Mouse (Mus musculus) lung, postnatal 25 days (tissue): ENCODE results near the gene Fads2.

Experiments
- DNase-seq: peaks from one replicate; pipeline ENCODE4 v3.0.0; 2022; ENCODE audit warnings: low spot score

Fads2 gene

DNA sequence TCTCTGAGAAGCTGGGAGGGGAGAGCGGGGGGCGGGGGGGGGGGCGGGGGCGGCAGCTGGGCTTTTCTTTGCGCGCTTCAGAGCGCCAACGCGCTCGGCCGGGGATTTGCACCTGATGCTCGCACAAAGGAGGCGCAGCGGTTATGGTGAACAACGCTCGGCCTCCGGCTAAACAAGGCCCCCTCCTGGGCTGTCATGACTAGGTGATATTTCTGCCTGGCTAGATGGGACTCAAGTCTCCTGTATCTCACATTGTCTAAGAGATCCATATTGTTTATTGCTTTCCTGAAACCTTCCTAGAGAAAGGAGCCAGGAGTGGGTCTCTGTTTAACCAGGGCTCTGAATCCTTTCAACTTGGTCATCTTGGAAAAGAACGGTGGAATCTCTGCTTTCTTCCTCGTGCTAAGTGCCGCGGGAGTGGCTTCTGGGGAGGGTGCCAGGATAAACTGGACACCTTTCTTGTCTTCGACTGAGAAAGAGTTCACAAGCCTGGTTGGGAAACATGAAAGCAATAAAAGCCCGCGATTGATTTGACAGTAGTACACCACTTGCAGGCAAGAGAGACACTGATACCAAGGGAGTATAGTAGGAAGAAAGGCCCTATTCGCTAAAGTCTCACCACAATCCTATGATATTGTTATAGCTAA lies 631 bp upstream of the Fads2 start:
- no peak for DNase-seq

DNA sequence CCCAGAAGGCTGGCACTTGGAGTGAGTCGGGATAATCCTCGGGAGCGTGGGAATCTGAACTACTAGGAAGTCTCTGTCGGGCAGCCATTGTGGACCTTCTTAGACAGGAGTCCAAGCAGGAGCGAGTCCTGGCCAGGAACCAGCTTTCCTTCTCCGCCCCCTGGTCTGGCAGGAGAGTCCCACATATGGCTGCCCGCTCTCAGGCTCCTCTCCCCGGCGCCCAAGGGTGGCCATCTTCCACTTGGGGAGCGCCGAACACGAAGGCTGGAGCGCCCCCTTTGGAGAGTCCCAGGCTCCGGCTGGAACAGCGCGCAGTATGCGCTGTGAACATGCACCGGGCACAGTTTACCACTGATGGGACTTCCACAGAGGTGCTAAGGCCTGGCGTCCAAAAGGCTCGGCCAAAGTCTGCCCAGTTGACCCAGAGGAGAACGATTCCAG lies 895 bp downstream of the Fads2 start:
- peak; percentile 83 for DNase-seq

DNA sequence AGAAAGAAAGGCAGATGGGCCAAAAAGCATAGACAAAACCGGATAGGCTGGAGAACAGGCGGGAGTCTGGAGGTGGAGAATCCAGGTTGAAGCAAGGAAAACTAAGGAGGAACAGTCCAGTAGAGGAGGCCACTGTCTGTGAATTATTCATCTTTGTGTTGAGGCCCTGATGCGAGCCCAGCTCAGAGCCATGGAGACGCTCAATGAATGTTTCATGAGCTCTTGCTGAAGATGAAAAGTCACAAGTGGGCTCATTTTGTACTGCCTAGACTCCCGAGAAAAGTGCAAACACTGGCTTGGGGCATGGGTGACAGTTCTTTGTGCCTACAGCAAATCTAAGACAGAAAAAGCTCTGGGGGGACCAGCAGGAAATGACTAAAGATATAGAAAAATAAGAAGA lies 3.7 kb downstream of the Fads2 start:
- DNase-seq = no peak

DNA sequence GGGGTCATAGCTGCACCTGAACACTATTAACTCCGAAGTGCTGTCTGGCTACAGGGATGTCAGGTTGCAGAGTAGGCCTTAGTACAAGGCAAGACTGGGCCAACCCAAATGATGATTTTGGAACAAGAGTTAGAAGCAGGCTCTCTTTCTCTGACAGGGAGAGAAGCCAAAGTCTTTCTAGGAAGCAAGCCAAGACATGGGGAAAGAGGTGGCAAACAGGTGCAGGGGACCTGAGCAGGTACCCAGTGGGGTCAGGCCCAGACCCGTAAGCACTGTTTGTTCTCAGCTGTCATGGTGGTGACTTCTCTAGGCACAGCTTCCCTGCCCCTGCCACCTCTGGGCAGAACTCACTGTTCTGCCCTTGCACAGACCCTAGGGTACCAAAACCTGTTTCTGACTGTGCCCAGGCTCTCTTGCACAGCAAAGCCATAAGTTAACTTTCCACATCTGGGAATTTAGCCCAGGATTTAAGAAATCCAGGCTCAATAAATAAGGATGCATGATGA lies 5.1 kb downstream of the Fads2 start:
- no peak for DNase-seq

DNA sequence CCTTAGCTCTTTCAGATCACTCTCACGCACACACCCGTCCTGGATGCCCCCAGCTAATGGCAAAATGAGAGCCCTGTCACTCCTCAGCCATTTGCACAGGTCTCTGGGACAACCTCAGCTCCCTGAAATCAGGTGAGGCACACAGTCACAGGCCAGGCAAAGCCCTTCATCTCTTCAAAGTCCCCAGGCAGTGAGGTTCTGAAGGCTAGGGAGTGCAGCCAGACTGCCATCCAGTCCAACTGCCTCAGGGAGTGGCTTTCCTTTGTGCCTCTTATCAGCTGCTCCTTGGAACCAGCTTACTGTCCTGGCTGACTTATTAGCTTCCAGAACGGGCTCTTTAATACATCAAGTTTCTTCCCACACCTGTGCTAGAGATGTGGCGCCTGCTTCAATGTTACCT lies 6.9 kb downstream of the Fads2 start:
- no peak for DNase-seq

DNA sequence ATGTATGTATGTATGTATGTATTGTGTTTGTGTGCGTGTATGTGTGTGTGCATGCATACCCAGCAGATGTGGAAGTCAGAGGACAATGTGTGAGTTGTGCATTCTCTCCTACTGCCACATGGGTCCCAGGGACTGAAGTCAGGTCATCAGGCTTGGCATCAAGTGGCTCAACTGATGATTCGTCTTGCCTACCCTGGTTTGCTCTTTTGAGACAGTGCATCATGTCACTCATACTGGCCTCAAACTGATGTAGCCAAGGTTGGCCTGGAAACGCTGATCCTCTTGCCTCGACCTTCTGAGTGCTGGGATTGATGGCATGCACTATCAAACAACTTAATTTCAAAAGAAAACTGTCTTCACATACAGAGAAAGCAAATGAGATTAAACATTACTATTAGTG lies 7.7 kb downstream of the Fads2 start:
- DNase-seq = no peak

DNA sequence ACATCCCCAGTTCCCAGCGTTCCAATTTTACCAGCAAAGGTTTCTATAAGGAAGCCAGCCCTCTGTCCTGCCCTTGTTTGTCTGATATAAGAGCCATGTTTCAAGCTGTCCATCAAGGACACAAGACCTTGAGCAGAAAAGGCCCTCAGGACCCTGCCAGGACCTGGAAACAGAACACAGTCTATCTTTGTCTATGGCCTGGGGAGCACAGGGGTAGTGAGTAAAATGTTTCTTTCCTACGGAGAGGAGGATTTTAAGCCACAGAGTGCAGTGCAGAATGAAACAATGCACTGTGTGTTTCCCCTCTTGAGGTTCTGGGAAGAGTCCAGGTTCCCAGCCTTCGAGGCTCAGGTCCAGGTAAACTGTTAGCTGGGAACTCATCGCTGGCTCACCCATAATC lies 14.6 kb downstream of the Fads2 start:
- DNase-seq = no peak

DNA sequence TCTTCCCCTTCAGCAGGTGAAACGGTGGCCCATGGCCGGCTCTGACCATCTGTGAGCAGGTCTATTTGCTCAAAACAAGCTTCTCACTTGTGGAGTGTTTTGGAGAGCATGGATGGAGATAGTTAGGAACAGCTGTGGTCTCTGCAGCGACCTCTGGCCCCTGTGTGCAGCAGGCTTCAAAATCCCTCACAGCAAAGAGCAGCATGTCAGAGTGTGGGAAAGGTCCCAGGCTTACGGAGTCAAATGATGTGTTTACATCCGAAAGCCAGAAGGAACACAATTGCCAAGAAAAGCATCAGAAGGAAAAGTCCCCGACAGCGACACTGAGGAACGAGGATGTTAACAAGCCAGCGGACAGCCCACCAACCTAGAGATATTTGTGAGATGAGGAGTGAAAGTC lies 16.1 kb downstream of the Fads2 start:
- no peak for DNase-seq

DNA sequence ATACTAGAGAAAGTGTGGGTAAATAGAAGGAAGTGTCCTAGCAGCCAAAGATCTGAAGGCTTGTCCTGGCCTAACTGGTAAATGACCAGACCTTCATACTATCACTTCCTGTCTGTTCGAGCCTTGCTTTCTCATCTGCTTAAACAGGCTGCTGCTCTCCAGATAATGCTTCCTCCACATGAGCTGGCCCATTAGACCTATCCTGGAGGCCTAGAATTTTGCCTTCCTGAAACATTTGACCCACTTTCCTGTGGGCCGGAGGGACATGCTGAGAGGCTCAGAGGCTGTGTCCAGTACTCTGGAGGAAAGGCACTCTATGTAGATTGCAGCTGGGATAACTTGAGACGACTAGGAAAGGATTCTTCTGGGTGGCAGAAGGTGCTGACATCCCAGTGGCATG lies 19.4 kb downstream of the Fads2 start:
- no peak for DNase-seq

DNA sequence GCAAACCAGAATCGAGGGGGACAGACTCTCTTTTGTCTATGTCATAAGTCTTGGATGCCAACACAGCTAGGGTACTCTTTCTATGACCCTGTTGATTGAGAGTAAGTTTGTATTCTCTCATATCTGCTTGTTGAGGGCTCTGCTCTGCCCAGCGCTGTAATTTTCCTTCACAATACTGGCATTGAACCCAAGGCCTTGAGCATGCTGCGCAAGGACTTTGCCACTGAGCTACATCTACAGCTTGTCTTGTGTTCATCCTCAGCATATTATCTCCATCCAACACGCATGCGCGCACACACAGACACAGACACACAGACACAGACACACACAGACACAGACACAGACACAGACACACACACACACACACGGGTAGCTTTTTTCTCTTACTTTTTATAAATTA lies 21.2 kb downstream of the Fads2 start:
- DNase-seq = no peak

DNA sequence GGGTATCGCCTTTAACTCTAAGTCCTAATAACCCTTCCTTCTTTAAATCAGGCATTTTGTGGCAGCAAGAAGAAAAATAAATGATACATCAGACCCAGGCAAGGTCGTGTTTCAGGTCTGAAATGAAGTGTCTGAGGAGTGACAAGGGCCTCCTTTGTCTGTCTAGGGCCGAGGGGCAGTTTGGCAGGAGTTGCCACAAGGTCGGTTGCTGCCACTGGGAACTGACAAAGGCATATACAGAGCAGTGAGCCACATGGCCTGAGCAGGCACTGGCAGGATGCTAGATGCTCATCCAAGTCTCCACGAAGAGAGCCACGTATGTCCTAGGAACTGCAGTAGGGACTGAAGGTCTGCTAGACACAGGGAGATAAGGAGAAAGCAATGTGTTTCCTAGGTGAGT lies 23.2 kb downstream of the Fads2 start:
- DNase-seq = no peak

DNA sequence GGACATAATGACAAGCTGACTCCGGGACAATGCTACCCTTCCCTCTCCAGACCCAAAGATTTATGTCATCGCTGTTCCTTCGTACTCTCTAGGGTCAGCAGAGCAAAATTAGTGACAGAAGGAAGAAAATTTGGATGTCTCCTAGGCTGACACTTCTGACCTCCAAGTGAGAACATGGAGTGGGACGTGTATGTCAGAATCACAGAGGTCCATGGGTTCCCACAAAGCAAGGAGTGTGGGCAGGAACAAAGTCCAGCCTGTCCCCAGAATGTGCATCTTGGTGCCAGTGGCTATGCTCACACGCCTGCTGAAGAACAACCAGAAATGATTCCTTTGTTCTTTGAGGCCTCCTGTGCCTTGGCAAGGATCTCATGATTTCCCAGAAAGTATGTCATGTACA lies 28.4 kb downstream of the Fads2 start:
- no peak for DNase-seq

DNA sequence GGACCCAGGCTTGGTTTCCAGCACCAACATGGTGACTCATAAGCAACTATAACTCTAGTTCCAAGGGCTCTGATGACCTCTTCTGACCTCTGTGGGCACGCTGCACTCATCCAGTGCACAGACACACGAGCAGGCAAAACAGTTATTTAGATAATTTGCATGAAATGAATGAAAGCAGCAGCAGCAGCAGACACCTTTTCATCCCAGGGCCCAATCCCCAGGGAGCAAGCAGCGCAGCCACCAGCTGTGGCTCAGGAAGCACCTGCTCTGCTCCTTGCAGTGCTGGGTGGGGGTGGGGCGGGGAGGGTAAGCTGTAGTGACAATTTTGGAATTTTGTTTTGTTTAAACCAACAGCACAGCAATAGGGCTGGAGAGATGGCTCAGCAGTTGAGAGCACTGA lies 29.7 kb downstream of the Fads2 start:
- DNase-seq = no peak

DNA sequence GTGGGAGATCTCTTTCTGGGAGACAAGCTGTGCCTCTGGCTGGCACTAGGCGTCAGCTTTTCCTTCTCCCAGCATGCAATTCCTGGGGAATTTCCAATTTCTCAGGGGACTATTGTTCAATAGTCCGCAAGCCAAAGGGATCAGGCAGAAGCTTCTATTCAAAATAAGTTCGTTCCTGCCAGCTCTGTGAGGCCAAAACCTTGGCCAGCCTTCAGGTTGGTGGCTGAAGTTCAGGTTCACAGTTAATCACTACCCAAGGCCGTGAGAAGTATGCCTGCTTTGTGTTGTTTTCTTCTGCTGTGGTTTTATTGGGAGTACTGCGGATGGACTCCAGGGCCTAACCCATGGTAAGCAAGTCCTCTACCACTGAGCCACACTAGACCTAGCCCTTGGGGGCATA lies 30.4 kb downstream of the Fads2 start:
- DNase-seq = no peak

DNA sequence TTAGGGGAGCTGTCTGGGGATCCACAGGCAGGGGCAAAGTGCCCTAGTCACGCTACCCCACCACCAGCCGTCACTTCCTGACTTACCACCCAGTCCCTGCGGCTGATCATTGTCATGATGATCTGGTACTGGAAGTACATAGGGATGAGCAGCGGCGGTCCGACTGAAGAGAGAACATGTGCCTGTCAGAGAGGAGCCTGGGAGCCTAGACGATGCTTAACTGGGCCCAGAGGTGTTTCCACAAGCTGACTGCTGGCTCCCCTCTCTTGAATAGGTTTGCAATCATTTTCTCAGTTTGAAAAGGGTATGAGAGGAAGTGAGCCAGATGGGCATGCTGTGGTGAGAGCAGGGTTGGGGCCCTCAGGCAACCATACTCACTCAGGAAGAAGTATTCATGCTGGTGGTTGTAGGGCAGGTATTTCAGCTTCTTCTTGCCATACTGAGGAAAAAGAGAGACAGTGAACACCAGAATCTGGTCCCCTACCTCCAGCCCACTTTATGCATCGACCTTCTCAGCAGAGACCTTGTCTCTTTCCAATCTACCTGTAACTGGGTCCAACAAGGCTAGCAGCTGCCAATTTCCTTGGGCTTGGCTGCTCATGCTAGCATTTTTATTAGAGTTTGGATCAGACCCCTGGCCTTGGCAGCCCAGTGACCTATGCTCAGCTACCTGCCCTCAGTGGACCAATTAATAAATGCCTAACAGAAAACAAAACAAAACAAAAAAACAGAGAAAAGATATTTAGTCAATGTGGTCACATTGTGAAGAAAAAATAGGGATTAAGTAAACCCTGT lies 31.2 kb downstream of the Fads2 start:
- DNase-seq = no peak

DNA sequence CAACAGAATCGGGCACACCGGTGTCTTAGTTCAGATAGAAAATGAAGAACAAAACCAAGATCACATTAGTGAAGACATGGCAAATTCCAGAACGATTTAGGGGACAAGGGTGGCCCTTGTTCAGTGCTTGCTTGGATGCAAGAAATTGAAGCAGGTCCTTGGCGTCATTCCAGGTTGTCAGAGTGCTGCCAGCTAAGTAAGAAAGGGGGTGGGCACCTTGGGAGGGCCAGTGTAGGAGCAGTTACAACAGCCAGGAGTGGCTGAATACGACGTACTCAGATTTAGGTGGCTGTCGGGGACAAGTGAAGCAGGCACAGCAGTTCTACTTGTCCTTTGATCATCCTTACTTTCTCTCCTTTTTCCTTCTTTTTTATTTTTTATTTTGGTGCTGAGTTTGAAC lies 33.8 kb downstream of the Fads2 start:
- no peak for DNase-seq

DNA sequence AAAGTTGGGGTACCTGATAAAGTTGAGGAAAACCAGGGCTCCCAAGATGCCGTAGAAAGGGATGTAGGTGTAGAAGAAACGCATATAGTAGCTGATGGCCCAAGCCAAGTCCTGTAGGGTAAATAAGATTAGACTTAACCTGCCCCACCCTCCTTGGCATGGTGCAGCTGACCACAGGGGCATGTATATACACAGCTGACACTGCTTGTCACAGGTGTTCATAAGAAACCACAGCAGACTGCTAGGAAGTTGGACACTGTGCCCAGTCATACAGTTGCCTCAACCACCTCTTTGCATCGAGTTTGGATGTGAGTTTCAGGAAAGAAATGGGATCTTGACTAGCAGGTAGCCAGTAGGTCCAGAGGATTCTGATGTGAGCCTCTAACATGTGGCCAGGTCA lies 35.0 kb downstream of the Fads2 start:
- no peak for DNase-seq

DNA sequence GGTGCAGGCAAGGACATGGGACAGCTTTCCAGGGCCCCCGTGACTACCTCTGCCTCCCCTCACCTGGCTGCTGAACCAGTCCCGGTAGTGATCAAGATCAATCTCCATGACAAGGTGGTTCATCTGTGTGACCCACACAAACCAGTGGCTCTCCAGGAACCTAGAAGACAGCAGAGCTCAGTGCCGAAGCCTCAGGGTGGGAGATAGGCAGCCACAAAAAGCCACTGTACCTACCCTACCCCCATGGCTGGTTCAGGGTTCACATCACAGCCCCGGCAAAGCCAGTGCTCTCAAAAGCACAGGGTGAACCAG lies 35.4 kb downstream of the Fads2 start:
- no peak for DNase-seq

DNA sequence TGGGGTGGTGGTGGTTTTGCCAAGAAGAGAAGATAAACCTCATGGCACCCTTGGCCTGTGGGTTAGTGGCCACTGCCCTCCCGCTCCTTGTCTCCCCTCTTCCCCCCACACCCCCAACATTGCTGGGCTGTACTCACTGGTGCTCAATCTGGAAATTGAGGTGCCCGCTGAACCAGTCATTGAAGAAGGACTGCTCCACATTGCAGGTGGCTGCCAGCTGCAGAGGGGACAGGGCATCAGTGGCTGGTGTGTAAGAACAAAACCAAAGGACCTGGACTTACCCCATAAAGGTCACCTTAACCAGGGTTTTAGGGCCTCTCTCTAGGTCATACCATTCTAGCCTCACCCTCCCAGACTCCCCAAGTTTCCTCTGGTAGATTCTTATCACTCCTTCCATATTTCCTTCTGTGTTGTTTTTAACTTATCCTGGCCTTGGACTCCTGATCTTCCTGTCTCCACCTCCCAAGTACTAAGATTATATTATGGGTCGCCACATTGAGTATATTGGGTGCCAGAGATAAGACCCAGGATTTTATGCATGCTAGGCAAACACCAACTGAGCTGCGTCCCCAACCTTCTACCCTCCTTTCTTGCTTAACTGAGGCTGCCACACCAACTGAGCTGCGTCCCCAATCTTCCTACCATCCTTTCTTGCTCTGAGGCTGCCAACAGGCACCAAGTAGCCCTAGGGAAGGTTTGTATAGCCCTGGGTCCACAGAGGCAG lies 35.9 kb downstream of the Fads2 start:
- DNase-seq = no peak

DNA sequence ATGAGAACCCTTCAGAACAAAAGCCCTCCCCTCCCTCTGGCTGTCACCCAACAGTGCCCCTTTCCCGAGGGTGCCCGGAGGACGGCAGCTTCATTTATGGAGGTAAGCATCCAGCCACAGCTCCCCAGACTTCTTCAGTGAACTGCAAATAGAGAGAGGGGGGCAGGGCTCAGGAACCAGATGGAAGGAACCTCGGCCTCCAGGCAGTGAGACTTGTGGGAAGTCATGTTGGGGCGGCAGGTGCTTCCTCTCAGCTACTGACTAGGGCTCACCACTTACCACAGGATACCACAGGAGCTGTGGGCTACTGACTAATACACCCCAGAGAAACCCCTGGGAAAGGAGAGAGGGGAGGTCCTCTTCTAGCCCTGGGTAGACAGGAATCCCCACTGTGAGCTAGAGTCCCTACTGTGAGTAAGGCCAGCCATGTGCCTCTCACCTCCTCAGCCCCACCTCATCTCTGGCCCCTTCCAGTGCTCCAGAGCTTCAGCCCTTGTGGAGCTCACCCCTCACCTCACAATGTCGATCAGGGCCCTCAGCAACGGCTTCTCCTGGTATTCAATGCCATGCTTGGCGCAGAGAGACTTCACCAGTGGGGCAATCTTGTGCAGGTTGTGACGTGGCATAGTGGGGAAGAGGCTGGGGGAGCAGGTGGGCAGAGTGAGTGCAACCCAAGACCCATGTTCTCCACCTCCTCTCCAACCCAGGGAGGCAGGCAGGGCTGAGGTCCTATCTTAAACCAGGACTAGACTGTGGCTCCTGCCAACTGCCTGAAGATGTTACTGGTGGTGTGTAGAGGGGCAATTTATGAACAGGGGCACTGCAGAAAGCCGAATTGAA lies 37.2 kb downstream of the Fads2 start:
- no peak for DNase-seq

DNA sequence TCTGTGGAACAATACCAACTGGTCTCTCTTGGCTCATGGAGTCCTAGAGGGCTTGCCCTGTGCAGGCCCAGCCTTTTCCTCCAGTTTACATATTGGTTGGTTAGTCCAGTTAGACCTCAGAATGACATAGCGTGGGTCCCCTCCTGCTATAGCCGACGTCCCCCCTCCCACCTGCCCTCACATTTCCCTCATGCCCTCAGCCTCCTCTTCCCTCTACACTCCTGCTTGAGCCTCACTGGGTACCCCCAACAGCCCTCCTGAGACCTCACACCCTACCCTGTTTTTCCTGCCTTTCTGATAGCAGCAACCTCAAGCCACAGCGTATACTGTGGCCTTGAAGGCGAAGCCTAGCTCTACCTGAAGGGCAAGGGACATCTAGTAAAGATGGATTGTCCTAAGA lies 38.7 kb downstream of the Fads2 start:
- no peak for DNase-seq

DNA sequence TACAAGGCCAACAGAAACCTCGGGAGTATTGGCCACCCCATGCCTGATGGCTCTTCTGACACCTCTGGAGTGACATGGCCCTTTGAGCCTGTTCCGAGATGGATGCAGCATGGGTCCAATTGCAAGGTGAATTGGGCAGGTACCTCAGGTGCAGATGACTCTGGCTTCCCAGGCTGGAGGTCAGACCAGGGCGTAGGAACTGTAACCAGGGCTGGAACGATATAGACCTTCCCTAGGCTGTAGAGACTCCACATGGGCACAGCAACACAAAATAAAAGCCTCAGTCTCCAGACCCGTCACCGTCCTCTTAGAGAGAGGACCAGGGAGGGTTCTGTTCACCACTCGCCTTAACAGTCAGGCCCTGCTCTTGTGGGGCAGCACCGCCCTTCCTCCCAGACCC lies 39.3 kb downstream of the Fads2 start:
- no peak for DNase-seq
